Mouse (Mus musculus) cortical plate, adult 2 months (tissue): ENCODE measurements around the gene Rap2a. TPM values are rescaled to one million over a fixed set of nuclear protein-coding genes. Genes with fewer than 3 reads are reported as not detected.

Experiments used
- H3K27ac ChIP-seq: fragments of 200-500 bp; 2 replicates; pipeline ENCODE4 v1.5.1; 2012; ENCODE audit warnings: low read length, control low read depth, inconsistent platforms; ENCODE audit not compliant: insufficient read depth
- H3K4me1 ChIP-seq: fragments of 200-500 bp; 2 replicates; pipeline ENCODE4 v1.6.1; 2011; ENCODE audit warnings: low read length; ENCODE audit not compliant: control insufficient read depth, insufficient read depth
- H3K4me3 ChIP-seq: fragments of 200-500 bp; 2 replicates; pipeline ENCODE4 v1.5.1; 2011; ENCODE audit warnings: mild to moderate bottlenecking, low read length, control low read depth; ENCODE audit not compliant: insufficient read depth
- CTCF ChIP-seq: fragments of 200-500 bp; IDR thresholded peaks from 2 replicates; pipeline ENCODE4 v1.5.1; 2011; ENCODE audit warnings: mild to moderate bottlenecking, control low read depth, low read length; ENCODE audit not compliant: insufficient read depth; ENCODE audit errors: extremely low read depth
- POLR2A ChIP-seq: fragments of 200-500 bp; IDR thresholded peaks from 2 replicates; pipeline ENCODE4 v1.6.1; 2011; ENCODE audit warnings: mild to moderate bottlenecking, low read length, control low read depth; ENCODE audit not compliant: insufficient read depth; ENCODE audit errors: extremely low read depth
- polyA plus RNA-seq: library from polyadenylated mRNA; depleted of rRNA; stranded (reverse); fragments of >200 nt; gene quantifications from 2 replicates; pipeline ENCODE4 v1.2.3, GENCODE M21; 2012; rRNA removed

The Rap2a gene
- 66.6 and 66.7 TPM in 2 replicates for polyA plus RNA-seq

DNA sequence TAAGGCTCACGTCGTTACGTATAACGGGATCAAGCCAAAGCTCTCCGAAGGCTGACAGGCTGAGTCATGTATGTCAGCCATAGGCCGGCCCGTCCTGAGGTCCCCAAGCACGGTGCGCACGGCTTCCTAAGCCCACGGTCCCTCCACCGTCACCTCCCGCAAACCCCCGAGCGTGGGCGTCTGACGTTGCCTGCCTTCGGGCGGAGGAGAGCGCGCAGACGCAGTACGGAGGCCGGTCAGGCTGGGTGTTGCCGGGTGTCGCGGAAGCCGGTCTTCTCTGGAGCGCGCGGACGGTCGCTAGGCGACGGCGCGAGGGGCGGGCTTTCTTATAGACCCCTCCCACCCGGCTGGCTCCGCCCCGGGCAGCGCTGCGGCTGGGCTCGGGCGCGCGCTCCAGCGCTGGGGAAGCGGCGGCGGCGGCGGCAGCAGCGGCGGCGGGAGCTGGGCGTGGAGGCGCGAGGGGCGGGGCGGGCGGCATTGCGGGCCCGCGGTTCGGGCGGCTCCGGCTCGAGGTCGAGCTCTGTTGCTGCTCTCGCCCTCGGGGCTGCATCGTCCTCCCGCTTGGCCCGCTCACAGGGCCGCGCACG lies at the start of gene Rap2a:
Gene Rap2a (plus strand): TSS at position 463 of the 587 bp plus-strand sequence.
- peak; percentile 82 for TF ChIP-seq POLR2A
- TF ChIP-seq CTCF, result no peak
- Histone ChIP-seq H3K4me1 (peaks cover 10% of the 10 kb centered on the region), H3K27ac (peak within 1 kb of the TSS; percentile 98), H3K4me3 (peak within 1 kb of the TSS; percentile 61)

DNA sequence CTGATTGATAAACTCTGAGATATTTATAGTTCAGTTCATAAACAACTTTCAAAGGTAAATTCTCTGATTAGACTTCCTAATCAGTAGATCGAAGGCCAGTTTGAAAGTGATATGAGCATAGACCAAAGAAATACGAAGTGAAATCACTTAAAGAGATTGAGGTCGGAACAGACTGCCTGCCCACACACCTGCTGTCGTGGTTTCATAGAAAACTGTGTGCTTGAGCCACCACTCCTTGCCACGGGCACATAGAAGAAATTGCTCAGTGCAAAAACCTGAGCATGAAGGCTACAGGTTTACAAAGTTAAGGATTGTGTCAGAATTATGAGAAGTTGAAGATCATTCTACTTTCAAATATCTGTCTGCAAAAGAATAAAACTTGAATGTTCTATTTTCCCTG lies 49.7 kb upstream of the Rap2a start:
- Histone ChIP-seq H3K4me1 (no peaks in the 10 kb centered on the region; the same call in 1 of the 2 replicates), H3K4me3 (no peak overlapping the region), H3K27ac (no peak overlapping the region)
- TF ChIP-seq POLR2A (no peak), CTCF (no peak)

- no peak for TF ChIP-seq POLR2A
- TF ChIP-seq CTCF, result peak; percentile 7; the same call in 1 of the 2 replicates
- Histone ChIP-seq H3K4me3 (no peak overlapping the region), H3K27ac (no peak overlapping the region), H3K4me1 (peaks cover 2% of the 10 kb centered on the region)
Measured at GRCm38 (mm10) chr14:120432773-120433172, 45.5 kb upstream of the Rap2a start.

DNA sequence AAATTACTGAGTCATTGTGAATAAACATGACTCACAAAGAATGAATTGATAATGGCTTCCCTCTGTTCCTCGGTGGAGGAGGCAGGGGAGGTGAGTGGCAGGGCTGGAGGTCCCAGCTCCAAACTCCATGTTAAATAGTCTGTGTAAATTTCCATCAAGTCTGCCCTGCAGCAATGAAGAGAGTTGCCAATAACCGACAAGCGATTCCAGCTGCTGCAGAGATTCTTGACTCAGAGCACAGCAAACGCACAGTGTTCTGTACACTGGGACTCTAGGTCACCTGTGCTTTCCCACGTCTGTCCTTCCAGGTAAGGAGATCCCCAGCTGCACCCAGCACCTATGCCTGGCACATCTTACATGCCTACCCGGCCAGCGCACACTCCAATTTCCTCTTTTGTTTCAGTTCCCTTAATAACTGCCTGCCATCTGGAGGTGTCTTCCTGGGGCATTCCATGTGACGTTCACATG lies 44.3 kb upstream of the Rap2a start:
- Histone ChIP-seq H3K4me3 (no peak overlapping the region), H3K27ac (no peak overlapping the region), H3K4me1 (peaks cover 2% of the 10 kb centered on the region)
- no peak for TF ChIP-seq POLR2A
- TF ChIP-seq CTCF, result no peak

- H3K27ac ChIP-seq, result no peak overlapping the region
- TF ChIP-seq CTCF (no peak), POLR2A (no peak)
- no peak overlapping the region for H3K4me3 ChIP-seq
- H3K4me1 ChIP-seq, result peaks cover 2% of the 10 kb centered on the region
Measured at GRCm38 (mm10) chr14:120434831-120435230, 43.4 kb upstream of the Rap2a start.

- no peak overlapping the region for H3K4me3 ChIP-seq
- TF ChIP-seq CTCF (no peak), POLR2A (no peak)
- no peaks in the 10 kb centered on the region for H3K4me1 ChIP-seq
- no peak overlapping the region for H3K27ac ChIP-seq
Measured at GRCm38 (mm10) chr14:120440716-120441115, 37.5 kb upstream of the Rap2a start.

DNA sequence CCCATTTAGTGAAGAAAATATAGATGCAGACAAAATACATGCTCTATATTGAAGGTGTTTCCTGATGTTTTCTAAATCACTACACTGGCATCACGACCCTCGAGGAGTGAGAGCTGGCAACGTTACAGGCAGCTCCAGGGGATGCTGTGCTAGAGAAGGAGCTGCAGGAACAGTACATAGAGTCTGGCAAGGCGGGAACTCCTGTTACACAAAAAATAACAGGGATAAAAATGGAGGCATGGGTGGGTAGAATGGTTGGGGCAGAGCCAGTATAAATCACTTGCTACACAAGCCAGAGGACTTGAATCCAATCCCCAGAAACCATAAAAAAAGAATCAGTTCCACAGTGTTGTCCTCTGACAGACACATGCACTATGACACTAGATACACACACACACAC lies 37.0 kb upstream of the Rap2a start:
- Histone ChIP-seq H3K4me1 (no peaks in the 10 kb centered on the region), H3K27ac (no peak overlapping the region)
- TF ChIP-seq POLR2A (no peak), CTCF (no peak)

DNA sequence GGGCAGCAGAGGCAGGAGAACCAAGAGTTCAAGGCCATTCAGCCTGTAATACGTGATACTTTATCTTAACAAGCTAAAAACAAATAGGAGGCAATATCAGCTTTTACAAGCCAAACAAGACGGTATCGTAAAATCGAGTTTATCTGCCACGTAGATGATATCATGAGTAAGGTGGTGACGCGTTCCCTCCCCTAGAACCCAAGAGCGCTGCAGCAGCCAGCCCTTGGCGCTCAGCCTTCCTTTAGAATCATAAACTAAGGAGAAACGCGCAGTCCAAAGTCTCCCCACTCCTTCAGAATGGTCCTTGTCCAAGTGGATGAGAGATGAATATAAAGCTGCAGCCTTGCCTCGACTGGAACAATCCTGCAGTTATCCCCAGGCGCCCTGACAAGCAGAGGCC lies 36.4 kb upstream of the Rap2a start:
- H3K4me1 ChIP-seq, result no peaks in the 10 kb centered on the region
- no peak overlapping the region for H3K4me3 ChIP-seq
- TF ChIP-seq CTCF (no peak), POLR2A (no peak)
- no peak overlapping the region for H3K27ac ChIP-seq

More for the DNA sequence above, 37.0 kb upstream of the Rap2a start:
- no peak overlapping the region for H3K4me3 ChIP-seq

GRCm38 (mm10) chr14:120454221-120454620 lies 24.0 kb upstream of the Rap2a start:
- Histone ChIP-seq H3K4me3 (no peak overlapping the region), H3K27ac (no peak overlapping the region), H3K4me1 (no peaks in the 10 kb centered on the region)
- no peak for TF ChIP-seq CTCF
- TF ChIP-seq POLR2A, result no peak
